Mouse (Mus musculus): ENCODE measurements around the gene Serpina7.

DNA sequence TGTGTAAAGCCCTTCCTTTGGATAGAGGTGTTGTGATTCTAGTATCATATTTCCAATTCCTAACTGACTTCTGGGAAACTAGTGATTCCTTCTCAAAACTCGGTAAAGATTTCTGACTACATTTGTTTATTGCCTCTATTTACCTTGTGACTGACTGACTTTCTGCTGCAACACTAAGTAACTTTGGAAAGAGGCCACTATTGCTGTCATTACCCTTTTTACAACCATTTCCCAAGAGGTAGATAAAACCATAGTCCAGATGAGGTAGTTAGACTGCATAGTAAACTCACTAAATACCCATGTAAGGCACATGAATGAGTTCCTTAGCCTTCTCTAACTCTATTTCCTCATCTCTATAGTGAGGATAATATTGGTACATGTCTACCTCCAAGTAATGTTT is 43.9 kb downstream of the Serpina7 start:
- TF ChIP-seq CTCF (IDR thresholded peaks at IDR 0.05; ENCODE audit: extremely low read depth, insufficient read depth, low read length) (no peak), POLR2A (IDR thresholded peaks at IDR 0.05; ENCODE audit: extremely low read depth, insufficient read depth, low read length) (no peak)
